Mouse (Mus musculus): Measurements from ENCODE around the gene Gcm1. TPM values are rescaled to one million over a fixed set of nuclear protein-coding genes. Genes with fewer than 3 reads are reported as not detected.
A peak's percentile ranks its signal among the peaks of the same experiment; 100 is the strongest.

Gcm1 gene
- polyA plus RNA-seq (2012; rRNA removed) (0.03 and 0.05 TPM in 2 replicates), polyA plus RNA-seq (2014; fragmentation: Nextera tagmentation; extraction: Ambion mirVana) (0.11 TPM in 1 of 2 replicates, not detected in the other)

DNA sequence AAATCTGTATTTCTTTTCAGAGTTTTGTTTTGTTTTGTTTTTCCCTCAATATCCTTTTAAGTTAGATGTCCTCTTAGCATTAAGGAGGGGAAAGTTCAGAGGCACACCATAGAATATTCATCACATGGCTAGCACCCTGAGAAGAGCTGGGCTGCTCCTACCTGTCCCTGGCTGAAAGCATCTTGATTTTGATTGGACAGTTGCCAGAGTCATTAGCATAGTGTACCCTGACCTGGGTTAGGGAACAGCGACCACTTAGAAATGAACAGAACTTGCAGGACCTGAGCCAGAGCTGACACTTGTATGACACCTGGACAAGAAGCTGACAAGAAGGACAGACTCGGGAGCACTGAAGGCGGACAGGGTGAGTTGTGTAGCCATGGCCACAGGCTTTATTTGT lies at the start of gene Gcm1:
Gcm1 (plus strand) TSS at position 248 of the 400 bp plus-strand sequence.
- ATAC-seq (ENCODE audit: low FRiP score, low read depth): no peak
- no peak for TF ChIP-seq POLR2A (IDR thresholded peaks at IDR 0.05; ENCODE audit: borderline replicate concordance, extremely low read depth, insufficient read depth, insufficient read length)
- 44% methylated on average over 3 of the region's 3 CpGs for WGBS

DNA sequence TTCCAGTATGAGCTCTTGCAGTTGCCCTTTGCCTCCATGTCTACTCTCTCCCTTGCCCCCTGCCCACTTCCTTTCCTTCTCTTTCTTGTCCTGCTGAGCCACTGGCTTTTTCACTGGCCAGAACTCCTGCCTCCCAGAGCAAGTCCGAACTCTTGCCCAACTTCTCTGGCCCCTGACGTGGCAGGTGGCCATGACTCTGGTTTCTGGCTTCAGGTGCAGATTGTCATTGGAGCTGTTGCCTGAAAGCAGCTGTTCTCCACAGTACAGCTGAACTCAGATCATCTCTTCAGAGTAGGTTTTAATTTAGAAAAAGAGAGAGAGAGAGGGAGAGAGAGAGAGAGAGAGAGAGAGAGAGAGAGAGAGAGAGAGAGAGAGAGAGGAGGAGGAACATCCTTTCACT lies 48.4 kb upstream of the Gcm1 start:
- DNase-seq (ENCODE audit: low spot score) (no peak), ATAC-seq (ENCODE audit: low FRiP score, low read depth) (no peak)
- no peak overlapping the region for H3K27ac ChIP-seq (replicated peaks; ENCODE audit: low read depth, low read length)
- WGBS: 76% methylated on average over 2 of the region's 2 CpGs
- no peaks in the 10 kb centered on the region; the same call in 1 of the 2 replicates for H3K4me1 ChIP-seq (ENCODE audit: control insufficient read depth, insufficient read depth, low read length)
- no peaks in the 10 kb centered on the region for H3K9me3 ChIP-seq (ENCODE audit: control insufficient read depth, low read length)
- H3K27me3 ChIP-seq (ENCODE audit: control insufficient read depth, insufficient read depth, low read length): no peaks in the 10 kb centered on the region
- no peaks in the 10 kb centered on the region for H3K36me3 ChIP-seq (ENCODE audit: control insufficient read depth, insufficient read depth, low read length)
- H3K4me2 ChIP-seq (replicated peaks; ENCODE audit: low read depth, low read length, severe bottlenecking): no peak overlapping the region
- no peak overlapping the region for H3K4me3 ChIP-seq (replicated peaks; ENCODE audit: low read length)
- no peak overlapping the region for H3K9ac ChIP-seq (ENCODE audit: low read depth, low read length, severe bottlenecking)
- TF ChIP-seq POLR2A (IDR thresholded peaks at IDR 0.05; ENCODE audit: borderline replicate concordance, extremely low read depth, insufficient read depth, insufficient read length): no peak

More for the DNA sequence above, at the start of gene Gcm1:
- H3K27ac ChIP-seq (replicated peaks; ENCODE audit: low read depth, low read length): no peak within 1 kb of the TSS
- no peak within 1 kb of the TSS for H3K4me2 ChIP-seq (replicated peaks; ENCODE audit: low read depth, low read length, severe bottlenecking)
- no peaks in the 10 kb centered on the region for H3K9me3 ChIP-seq (ENCODE audit: control insufficient read depth, low read length)
- no peaks in the 10 kb centered on the region for H3K36me3 ChIP-seq (ENCODE audit: control insufficient read depth, insufficient read depth, low read length)
- no peak within 1 kb of the TSS for H3K9ac ChIP-seq (ENCODE audit: low read depth, low read length, severe bottlenecking)
- no peak for DNase-seq (ENCODE audit: low spot score)
- no peak within 1 kb of the TSS for H3K4me3 ChIP-seq (replicated peaks; ENCODE audit: low read length)
- H3K4me1 ChIP-seq (ENCODE audit: control insufficient read depth, insufficient read depth, low read length): no peaks in the 10 kb centered on the region
- no peaks in the 10 kb centered on the region for H3K27me3 ChIP-seq (ENCODE audit: control insufficient read depth, insufficient read depth, low read length)

DNA sequence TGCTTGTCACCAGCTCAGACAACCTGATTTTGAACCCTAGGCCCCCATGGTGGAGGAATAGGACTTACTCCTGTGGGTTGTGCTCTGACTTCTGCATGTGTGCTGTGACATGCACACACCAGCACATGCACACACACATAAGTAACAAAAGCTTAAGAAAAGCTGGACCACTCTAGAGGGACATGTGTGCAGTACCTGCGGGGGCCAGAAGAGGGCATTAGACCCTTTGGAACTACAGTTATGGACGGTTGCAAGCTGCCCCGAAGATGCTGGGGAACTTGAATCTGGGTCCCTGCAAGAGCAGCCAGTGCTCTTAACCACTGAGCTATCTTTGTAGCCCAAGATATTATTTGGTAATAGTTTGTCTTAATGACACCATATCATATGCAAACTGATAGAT lies 46.2 kb upstream of the Gcm1 start:
- no peaks in the 10 kb centered on the region for H3K27me3 ChIP-seq (ENCODE audit: control insufficient read depth, insufficient read depth, low read length)
- ATAC-seq (ENCODE audit: low FRiP score, low read depth) (no peak), DNase-seq (ENCODE audit: low spot score) (no peak)
- H3K9ac ChIP-seq (ENCODE audit: low read depth, low read length, severe bottlenecking): no peak overlapping the region
- H3K4me2 ChIP-seq (replicated peaks; ENCODE audit: low read depth, low read length, severe bottlenecking): no peak overlapping the region
- H3K27ac ChIP-seq (replicated peaks; ENCODE audit: low read depth, low read length): no peak overlapping the region
- H3K4me1 ChIP-seq (ENCODE audit: control insufficient read depth, insufficient read depth, low read length): no peaks in the 10 kb centered on the region; the same call in 1 of the 2 replicates
- 62% methylated on average over 3 of the region's 3 CpGs for WGBS
- no peak overlapping the region for H3K4me3 ChIP-seq (replicated peaks; ENCODE audit: low read length)
- H3K9me3 ChIP-seq (ENCODE audit: control insufficient read depth, low read length): no peaks in the 10 kb centered on the region
- TF ChIP-seq POLR2A (IDR thresholded peaks at IDR 0.05; ENCODE audit: borderline replicate concordance, extremely low read depth, insufficient read depth, insufficient read length): no peak
- no peaks in the 10 kb centered on the region for H3K36me3 ChIP-seq (ENCODE audit: control insufficient read depth, insufficient read depth, low read length)

DNA sequence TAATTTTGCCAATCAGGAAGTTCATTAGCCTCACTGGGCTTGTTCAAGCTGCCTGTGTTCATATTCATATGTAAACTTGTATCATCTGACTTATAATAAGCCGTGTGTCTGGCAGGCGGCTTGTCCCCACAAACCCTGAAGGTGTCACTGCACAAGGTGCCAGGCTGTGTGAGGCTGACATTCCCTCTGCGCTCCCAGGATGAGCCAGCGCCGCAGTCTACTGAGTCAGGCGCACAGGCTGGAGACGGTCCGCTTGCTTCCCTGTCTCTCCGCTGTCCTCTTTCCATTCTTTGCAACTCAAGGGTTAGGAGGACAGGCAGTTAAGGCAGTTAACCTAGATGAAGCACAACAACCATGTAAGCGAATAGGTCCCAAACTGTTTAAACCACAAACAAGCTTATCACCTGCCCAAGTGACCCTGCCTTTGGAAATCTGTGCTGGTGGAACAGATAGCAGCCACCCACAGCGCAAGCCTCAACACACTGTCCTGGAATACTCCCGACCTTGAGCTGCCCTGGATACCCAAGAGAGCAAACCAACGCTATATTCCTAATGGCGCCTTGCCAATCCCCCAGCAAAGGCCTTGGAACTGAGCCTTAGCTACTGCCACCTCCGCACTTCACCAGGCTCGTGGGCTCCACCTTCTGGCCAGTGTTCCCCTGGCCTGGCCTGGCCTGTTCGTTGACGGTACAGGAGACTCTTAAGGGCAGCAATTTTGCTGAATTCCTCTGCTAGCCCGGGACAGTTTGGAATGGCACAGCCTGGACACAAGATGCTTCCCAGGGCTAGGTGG lies 45.3 kb upstream of the Gcm1 start:
- ATAC-seq (ENCODE audit: low FRiP score, low read depth) (peak; percentile 63; the same call in 1 of the 2 replicates), DNase-seq (ENCODE audit: low spot score) (peak; percentile 85)
- Histone ChIP-seq H3K27me3 (ENCODE audit: control insufficient read depth, insufficient read depth, low read length) (no peaks in the 10 kb centered on the region), H3K36me3 (ENCODE audit: control insufficient read depth, insufficient read depth, low read length) (no peaks in the 10 kb centered on the region), H3K27ac (replicated peaks; ENCODE audit: low read depth, low read length) (no peak overlapping the region), H3K4me3 (replicated peaks; ENCODE audit: low read length) (no peak overlapping the region), H3K9ac (ENCODE audit: low read depth, low read length, severe bottlenecking) (no peak overlapping the region), H3K4me2 (replicated peaks; ENCODE audit: low read depth, low read length, severe bottlenecking) (no peak overlapping the region), H3K9me3 (ENCODE audit: control insufficient read depth, low read length) (no peaks in the 10 kb centered on the region), H3K4me1 (ENCODE audit: control insufficient read depth, insufficient read depth, low read length) (no peaks in the 10 kb centered on the region; the same call in 1 of the 2 replicates)
- no peak for TF ChIP-seq POLR2A (IDR thresholded peaks at IDR 0.05; ENCODE audit: borderline replicate concordance, extremely low read depth, insufficient read depth, insufficient read length)
- WGBS: 58% methylated on average over 19 of the region's 19 CpGs

DNA sequence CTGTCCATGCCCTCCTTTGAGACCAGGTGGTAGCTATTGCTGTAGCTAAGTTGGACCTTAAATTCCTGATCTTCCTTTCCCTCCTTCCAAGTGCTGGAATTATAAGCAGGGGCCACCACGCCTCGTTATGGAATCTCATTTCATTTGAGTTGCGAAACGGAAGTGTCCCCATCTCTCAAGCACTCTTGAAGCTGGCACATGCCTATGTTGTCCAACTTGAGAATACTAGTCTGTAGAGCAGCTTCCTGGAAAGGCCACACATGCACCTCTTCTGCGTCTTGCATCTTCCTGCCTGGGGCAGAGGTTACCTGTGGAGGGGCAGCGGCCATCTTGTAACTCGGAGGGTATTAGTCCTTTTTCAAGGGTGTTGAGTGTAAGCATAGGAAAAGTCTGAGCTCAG lies 42.3 kb upstream of the Gcm1 start:
- ATAC-seq (ENCODE audit: low FRiP score, low read depth) (no peak), DNase-seq (ENCODE audit: low spot score) (no peak)
- TF ChIP-seq POLR2A (IDR thresholded peaks at IDR 0.05; ENCODE audit: borderline replicate concordance, extremely low read depth, insufficient read depth, insufficient read length): no peak
- Histone ChIP-seq H3K9me3 (ENCODE audit: control insufficient read depth, low read length) (no peaks in the 10 kb centered on the region), H3K9ac (ENCODE audit: low read depth, low read length, severe bottlenecking) (no peak overlapping the region), H3K4me3 (replicated peaks; ENCODE audit: low read length) (no peak overlapping the region), H3K27ac (replicated peaks; ENCODE audit: low read depth, low read length) (no peak overlapping the region), H3K4me1 (ENCODE audit: control insufficient read depth, insufficient read depth, low read length) (no peaks in the 10 kb centered on the region; the same call in 1 of the 2 replicates), H3K36me3 (ENCODE audit: control insufficient read depth, insufficient read depth, low read length) (no peaks in the 10 kb centered on the region), H3K4me2 (replicated peaks; ENCODE audit: low read depth, low read length, severe bottlenecking) (no peak overlapping the region), H3K27me3 (ENCODE audit: control insufficient read depth, insufficient read depth, low read length) (no peaks in the 10 kb centered on the region)
- WGBS: 89% methylated on average over 7 of the region's 7 CpGs

All from limb, embryonic 14.5 days (tissue).